Mouse (Mus musculus) neural tube, embryonic 14.5 days (tissue): ENCODE results near the gene Gm20388. TPM values are rescaled to one million over a fixed set of nuclear protein-coding genes. Genes with fewer than 3 reads are reported as not detected.

Experiments used
- ATAC-seq: fragments of 200-750 bp; cut with Nextera tagmentation; 2 replicates; pipeline ENCODE4 v1.8.0; 2017; ENCODE audit warnings: low read depth, mild to moderate bottlenecking, moderate TSS enrichment, moderate library complexity
- H3K27ac ChIP-seq: fragments of 300-500 bp; sonication (generic); 2 replicates; pipeline ENCODE4 v1.5.1; 2014; ENCODE audit warnings: low read depth, mild to moderate bottlenecking, control low read depth, low read length, moderate library complexity, mixed read lengths
- H3K27me3 ChIP-seq: fragments of 300-500 bp; sonication (generic); 2 replicates; pipeline ENCODE4 v1.6.1; 2014; ENCODE audit warnings: low read length; ENCODE audit not compliant: control insufficient read depth, insufficient read depth
- H3K36me3 ChIP-seq: fragments of 300-500 bp; sonication (generic); 2 replicates; pipeline ENCODE4 v1.6.1; 2014; ENCODE audit warnings: low read length, mixed read lengths; ENCODE audit not compliant: control insufficient read depth, insufficient read depth
- H3K4me1 ChIP-seq: fragments of 300-500 bp; sonication (generic); 2 replicates; pipeline ENCODE4 v1.6.1; 2014; ENCODE audit warnings: low read length; ENCODE audit not compliant: control insufficient read depth, insufficient read depth
- H3K4me2 ChIP-seq: fragments of 300-500 bp; sonication (generic); 2 replicates; pipeline ENCODE4 v1.6.1; 2014; ENCODE audit warnings: mild to moderate bottlenecking, low read depth, low read length, control low read depth
- H3K4me3 ChIP-seq: fragments of 300-500 bp; sonication (generic); 2 replicates; pipeline ENCODE4 v1.5.1; 2014; ENCODE audit warnings: low read depth, low read length, control low read depth, mixed read lengths
- H3K9ac ChIP-seq: fragments of 300-500 bp; sonication (generic); replicated peaks from 2 replicates; pipeline ENCODE4 v1.6.1; 2014; ENCODE audit warnings: low read depth, mild to moderate bottlenecking, control low read depth, low read length, mixed read lengths
- H3K9me3 ChIP-seq: fragments of 300-500 bp; sonication (generic); 2 replicates; pipeline ENCODE4 v1.6.1; 2016; ENCODE audit warnings: low read length; ENCODE audit not compliant: control insufficient read depth
- WGBS: fragments of 180-500 bp; shearing (Covaris S2); extraction: QIAGEN DNeasy Blood & Tissue Kit; methylation state at CpG from one replicate; pipeline ENCODE4 v1.1.7; 2014; 5-methylcytosine and 5-hydroxymethylcytosine counted together
- polyA plus RNA-seq: library from polyadenylated mRNA; unstranded; fragments of >200 nt; fragmentation: Nextera tagmentation; extraction: Ambion mirVana; gene quantifications from 2 replicates; pipeline ENCODE4 v1.2.1, GENCODE M21; 2014

Gene Gm20388
- polyA plus RNA-seq, 1 experiment from 2014 or later: 10.3 TPM

GRCm38 (mm10) chr8:122126659-122127058 lies 2216.0 kb downstream of the Gm20388 start:
- H3K27me3 ChIP-seq: no peaks in the 10 kb centered on the region
- no peaks in the 10 kb centered on the region for H3K9me3 ChIP-seq
- H3K9ac ChIP-seq: no peak overlapping the region
- H3K27ac ChIP-seq: no peak overlapping the region
- ATAC-seq: no peak
- no peak overlapping the region for H3K4me2 ChIP-seq
- WGBS: 72% methylated on average over 8 of the region's 8 CpGs
- H3K4me1 ChIP-seq: no peaks in the 10 kb centered on the region
- H3K4me3 ChIP-seq: no peak overlapping the region
- no peaks in the 10 kb centered on the region for H3K36me3 ChIP-seq

DNA sequence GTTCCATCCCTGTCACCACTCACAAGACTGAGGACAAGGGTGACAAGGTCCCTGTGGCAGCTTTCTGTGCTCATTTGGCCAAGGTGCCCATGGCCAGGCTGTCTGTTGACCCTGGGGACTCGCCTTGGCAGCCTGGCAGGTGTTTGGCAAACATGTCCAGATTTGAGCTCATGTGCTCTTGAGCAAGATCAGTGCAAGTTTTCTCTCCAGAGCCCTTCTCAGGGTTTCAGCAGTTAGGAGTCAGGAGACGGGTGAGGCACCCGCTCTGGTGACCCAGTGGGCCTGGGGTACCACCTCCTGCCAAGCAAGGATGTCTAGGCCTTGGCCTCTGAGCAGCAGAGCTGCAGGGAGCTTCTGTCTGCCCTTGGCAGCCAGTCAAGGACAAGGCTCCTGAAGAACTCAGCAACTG lies 2223.5 kb downstream of the Gm20388 start:
- Histone ChIP-seq H3K27me3 (no peaks in the 10 kb centered on the region), H3K27ac (no peak overlapping the region), H3K9me3 (no peaks in the 10 kb centered on the region), H3K36me3 (no peaks in the 10 kb centered on the region), H3K4me1 (no peaks in the 10 kb centered on the region), H3K4me2 (no peak overlapping the region), H3K4me3 (no peak overlapping the region), H3K9ac (no peak overlapping the region)
- WGBS: 87% methylated on average over 3 of the region's 3 CpGs
- ATAC-seq: no peak

- ATAC-seq: no peak
- WGBS: 74% methylated on average over 5 of the region's 5 CpGs
- no peaks in the 10 kb centered on the region for H3K36me3 ChIP-seq
- H3K4me1 ChIP-seq: no peaks in the 10 kb centered on the region
- no peaks in the 10 kb centered on the region for H3K9me3 ChIP-seq
- H3K27me3 ChIP-seq: no peaks in the 10 kb centered on the region
- H3K4me2 ChIP-seq: no peak overlapping the region
- no peak overlapping the region for H3K27ac ChIP-seq
- H3K9ac ChIP-seq: no peak overlapping the region
- H3K4me3 ChIP-seq: no peak overlapping the region
These were observed 2224.9 kb downstream of the Gm20388 start for GRCm38 (mm10) chr8:122135494-122135893.

- H3K4me3 ChIP-seq: no peak overlapping the region
- H3K27ac ChIP-seq: no peak overlapping the region
- H3K27me3 ChIP-seq: no peaks in the 10 kb centered on the region
- no peak overlapping the region for H3K4me2 ChIP-seq
- WGBS: 31% methylated on average over 5 of the region's 5 CpGs
- no peak for ATAC-seq
- H3K9ac ChIP-seq: no peak overlapping the region
- no peaks in the 10 kb centered on the region for H3K9me3 ChIP-seq
- H3K36me3 ChIP-seq: no peaks in the 10 kb centered on the region
- H3K4me1 ChIP-seq: no peaks in the 10 kb centered on the region
These were observed 2229.1 kb downstream of the Gm20388 start for GRCm38 (mm10) chr8:122139784-122140183.

DNA sequence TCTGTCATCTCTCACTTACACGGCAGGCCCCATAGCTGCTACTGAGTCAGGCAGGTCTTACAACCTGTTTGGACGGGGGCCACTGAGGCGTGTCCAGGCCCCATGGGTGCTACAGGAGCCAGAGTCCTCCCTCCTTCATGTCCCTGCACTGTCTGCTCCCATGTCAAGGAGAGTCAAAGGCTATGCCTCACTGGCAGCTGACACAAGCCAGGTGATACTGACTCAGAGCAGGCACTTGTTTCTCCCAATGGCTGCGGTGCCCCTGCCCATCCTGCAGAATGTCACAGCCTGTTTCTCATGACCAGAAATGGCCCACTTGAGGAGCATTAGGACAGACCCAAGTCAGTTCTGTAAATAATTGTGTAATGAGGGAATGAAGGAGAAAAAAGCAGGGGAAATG lies 2229.8 kb downstream of the Gm20388 start:
- H3K36me3 ChIP-seq: no peaks in the 10 kb centered on the region
- no peak for ATAC-seq
- no peaks in the 10 kb centered on the region for H3K4me1 ChIP-seq
- H3K27ac ChIP-seq: no peak overlapping the region
- no peak overlapping the region for H3K9ac ChIP-seq
- H3K9me3 ChIP-seq: no peaks in the 10 kb centered on the region
- no peak overlapping the region for H3K4me3 ChIP-seq
- 98% methylated on average over 4 of the region's 4 CpGs for WGBS
- H3K4me2 ChIP-seq: no peak overlapping the region
- no peaks in the 10 kb centered on the region for H3K27me3 ChIP-seq

GRCm38 (mm10) chr8:122142428-122142827 lies 2231.8 kb downstream of the Gm20388 start:
- Histone ChIP-seq H3K27ac (no peak overlapping the region), H3K9me3 (no peaks in the 10 kb centered on the region), H3K4me1 (no peaks in the 10 kb centered on the region), H3K9ac (no peak overlapping the region), H3K4me2 (no peak overlapping the region), H3K27me3 (no peaks in the 10 kb centered on the region), H3K4me3 (no peak overlapping the region), H3K36me3 (no peaks in the 10 kb centered on the region)
- WGBS: 94% methylated on average over 4 of the region's 4 CpGs
- no peak for ATAC-seq

DNA sequence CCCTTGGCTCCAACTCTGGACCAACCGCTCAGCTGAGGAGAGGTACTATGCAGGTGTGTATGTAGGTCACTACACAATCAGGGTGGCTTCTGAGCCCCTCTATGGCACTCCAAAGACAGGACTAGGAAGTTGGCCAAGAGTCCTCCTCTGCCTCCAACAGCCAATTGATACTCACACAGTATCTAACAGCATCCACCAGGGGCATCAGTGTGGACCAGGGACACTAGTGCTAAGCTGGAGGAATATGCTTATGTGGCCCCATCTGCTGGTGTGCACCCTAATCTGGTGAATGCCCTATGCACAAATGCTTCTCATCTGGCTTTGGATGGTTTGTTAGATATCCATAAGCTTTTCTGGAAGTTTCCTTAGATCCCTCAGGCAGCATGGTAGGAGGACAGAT lies 2232.6 kb downstream of the Gm20388 start:
- no peak overlapping the region for H3K9ac ChIP-seq
- H3K27ac ChIP-seq: no peak overlapping the region
- 100% methylated on average over 1 of the region's 1 CpGs for WGBS
- no peak for ATAC-seq
- H3K9me3 ChIP-seq: no peaks in the 10 kb centered on the region
- H3K4me1 ChIP-seq: no peaks in the 10 kb centered on the region
- no peaks in the 10 kb centered on the region for H3K27me3 ChIP-seq
- no peak overlapping the region for H3K4me3 ChIP-seq
- no peak overlapping the region for H3K4me2 ChIP-seq
- no peaks in the 10 kb centered on the region for H3K36me3 ChIP-seq

- ATAC-seq: no peak
- Histone ChIP-seq H3K4me1 (no peaks in the 10 kb centered on the region), H3K36me3 (no peaks in the 10 kb centered on the region), H3K27me3 (no peaks in the 10 kb centered on the region), H3K27ac (no peak overlapping the region), H3K4me3 (no peak overlapping the region), H3K9me3 (no peaks in the 10 kb centered on the region), H3K4me2 (no peak overlapping the region), H3K9ac (no peak overlapping the region)
- 74% methylated on average over 11 of the region's 11 CpGs for WGBS
These were observed 2234.2 kb downstream of the Gm20388 start for GRCm38 (mm10) chr8:122144729-122145311.

DNA sequence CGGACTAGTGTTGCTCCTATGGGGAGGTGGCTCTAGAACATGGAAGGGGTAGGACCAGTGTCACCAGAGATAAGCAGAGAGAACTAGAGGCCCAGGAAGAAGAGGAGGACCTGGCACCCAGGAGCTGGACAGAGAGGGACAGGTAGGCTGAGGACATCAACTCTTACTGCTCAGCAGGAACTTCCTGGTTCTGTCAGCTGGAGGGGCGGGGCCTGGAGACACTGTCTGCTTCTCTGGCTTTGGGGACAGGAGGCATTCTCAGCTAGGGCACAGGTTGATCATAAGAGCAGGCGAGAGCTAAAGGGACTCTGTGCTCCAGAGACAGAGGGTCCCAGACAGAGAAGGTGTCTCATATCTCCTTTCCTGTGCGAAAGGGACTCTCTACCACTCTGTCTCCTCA lies 2238.4 kb downstream of the Gm20388 start:
- no peaks in the 10 kb centered on the region for H3K4me1 ChIP-seq
- H3K27ac ChIP-seq: no peak overlapping the region
- 85% methylated on average over 4 of the region's 4 CpGs for WGBS
- no peak overlapping the region for H3K9ac ChIP-seq
- H3K4me2 ChIP-seq: no peak overlapping the region
- no peak for ATAC-seq
- no peaks in the 10 kb centered on the region for H3K9me3 ChIP-seq
- no peak overlapping the region for H3K4me3 ChIP-seq
- H3K27me3 ChIP-seq: no peaks in the 10 kb centered on the region
- no peaks in the 10 kb centered on the region for H3K36me3 ChIP-seq
